Mouse (Mus musculus) right cerebral cortex, postnatal 14 days (tissue): Measurements from ENCODE around the gene Serpina3b.

Experiments used
- DNase-seq: peaks from one replicate; pipeline ENCODE4 v3.0.0; 2022

Gene Serpina3b

GRCm38 (mm10) chr12:104178577-104178976, 50.8 kb downstream of the Serpina3b start:
- DNase-seq, result no peak

GRCm38 (mm10) chr12:104178987-104179386, 51.2 kb downstream of the Serpina3b start:
- DNase-seq, result no peak

GRCm38 (mm10) chr12:104185046-104185445, 57.2 kb downstream of the Serpina3b start:
- no peak for DNase-seq

- no peak for DNase-seq
Observed at GRCm38 (mm10) chr12:104186041-104186581, 58.3 kb downstream of the Serpina3b start.
